Mouse (Mus musculus): ENCODE results near the gene Rangrf. TPM values are rescaled to one million over a fixed set of nuclear protein-coding genes. Genes with fewer than 3 reads are reported as not detected.

The Rangrf gene
- polyA plus RNA-seq, 1 experiment from 2014 or later, result 71.8 TPM

DNA sequence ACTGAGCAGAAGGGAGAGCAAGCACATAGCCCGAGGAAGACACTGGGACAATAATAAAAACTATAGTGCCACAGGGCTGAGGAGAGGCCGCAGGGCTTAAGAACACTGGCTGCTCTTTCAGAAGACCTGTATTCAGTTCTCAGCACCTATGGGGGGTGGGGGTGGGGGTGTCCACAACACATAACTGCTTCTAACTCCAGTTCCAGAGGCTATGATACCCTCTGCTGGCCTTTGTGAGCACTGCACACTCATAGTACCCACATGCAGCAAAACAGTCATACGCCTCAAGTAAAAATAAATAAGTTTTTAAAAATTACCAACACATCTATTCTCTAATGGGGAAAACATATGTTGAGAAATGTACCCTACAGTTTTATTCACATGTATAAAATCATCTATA, 19.4 kb upstream of the Rangrf start:
- no peaks in the 10 kb centered on the region for H3K4me1 ChIP-seq (ENCODE audit: control insufficient read depth in 2 of 2, insufficient read depth in 2 of 2, low read length in 2 of 2)
- 93% methylated on average over 3 of the region's 3 CpGs for WGBS
- no peak overlapping the region for H3K27ac ChIP-seq (replicated peaks in 1 of 2; ENCODE audit: control insufficient read depth in 1 of 2, insufficient read depth in 1 of 2, low read depth in 2 of 2, low read length in 2 of 2)
- H3K36me3 ChIP-seq (ENCODE audit: control insufficient read depth, insufficient read depth, low read length), result peaks cover 98% of the 10 kb centered on the region
- ATAC-seq (ENCODE audit: insufficient number of reproducible peaks, insufficient read depth, low FRiP score, low read depth), result no peak
- no peak overlapping the region for H3K4me2 ChIP-seq (ENCODE audit: low read length)
- H3K4me3 ChIP-seq (ENCODE audit: control insufficient read depth in 1 of 2, insufficient read depth in 1 of 2, low read depth in 1 of 2, low read length in 2 of 2), result no peak overlapping the region
- H3K9ac ChIP-seq (ENCODE audit: low read length), result no peak overlapping the region
- no peaks in the 10 kb centered on the region for H3K27me3 ChIP-seq (ENCODE audit: control insufficient read depth, insufficient read depth, low read length)
- H3K9me3 ChIP-seq (ENCODE audit: control insufficient read depth, low read length), result no peaks in the 10 kb centered on the region

- no peak for ATAC-seq (ENCODE audit: insufficient number of reproducible peaks, insufficient read depth, low FRiP score, low read depth)
- Histone ChIP-seq H3K4me2 (ENCODE audit: low read length) (no peak overlapping the region), H3K27me3 (ENCODE audit: control insufficient read depth, insufficient read depth, low read length) (no peaks in the 10 kb centered on the region), H3K9me3 (ENCODE audit: control insufficient read depth, low read length) (no peaks in the 10 kb centered on the region), H3K4me1 (ENCODE audit: control insufficient read depth in 2 of 2, insufficient read depth in 2 of 2, low read length in 2 of 2) (no peaks in the 10 kb centered on the region), H3K9ac (ENCODE audit: low read length) (no peak overlapping the region), H3K4me3 (ENCODE audit: control insufficient read depth in 1 of 2, insufficient read depth in 1 of 2, low read depth in 1 of 2, low read length in 2 of 2) (no peak overlapping the region), H3K36me3 (ENCODE audit: control insufficient read depth, insufficient read depth, low read length) (peaks cover 98% of the 10 kb centered on the region), H3K27ac (replicated peaks in 1 of 2; ENCODE audit: control insufficient read depth in 1 of 2, insufficient read depth in 1 of 2, low read depth in 2 of 2, low read length in 2 of 2) (no peak overlapping the region)
- WGBS, result 90% methylated on average over 7 of the region's 7 CpGs
Observed at GRCm38 (mm10) chr11:68993122-68993521, 18.1 kb upstream of the Rangrf start.

GRCm38 (mm10) chr11:68988341-68988740, 13.4 kb upstream of the Rangrf start:
- Histone ChIP-seq H3K27me3 (ENCODE audit: control insufficient read depth, insufficient read depth, low read length) (no peaks in the 10 kb centered on the region), H3K4me1 (ENCODE audit: control insufficient read depth in 2 of 2, insufficient read depth in 2 of 2, low read length in 2 of 2) (no peaks in the 10 kb centered on the region), H3K9ac (ENCODE audit: low read length) (no peak overlapping the region), H3K27ac (replicated peaks in 1 of 2; ENCODE audit: control insufficient read depth in 1 of 2, insufficient read depth in 1 of 2, low read depth in 2 of 2, low read length in 2 of 2) (no peak overlapping the region), H3K9me3 (ENCODE audit: control insufficient read depth, low read length) (no peaks in the 10 kb centered on the region), H3K4me2 (ENCODE audit: low read length) (no peak overlapping the region), H3K36me3 (ENCODE audit: control insufficient read depth, insufficient read depth, low read length) (peaks cover 78% of the 10 kb centered on the region), H3K4me3 (ENCODE audit: control insufficient read depth in 1 of 2, insufficient read depth in 1 of 2, low read depth in 1 of 2, low read length in 2 of 2) (no peak overlapping the region)
- WGBS, result 83% methylated on average over 17 of the region's 17 CpGs
- ATAC-seq (ENCODE audit: insufficient number of reproducible peaks, insufficient read depth, low FRiP score, low read depth), result no peak

DNA sequence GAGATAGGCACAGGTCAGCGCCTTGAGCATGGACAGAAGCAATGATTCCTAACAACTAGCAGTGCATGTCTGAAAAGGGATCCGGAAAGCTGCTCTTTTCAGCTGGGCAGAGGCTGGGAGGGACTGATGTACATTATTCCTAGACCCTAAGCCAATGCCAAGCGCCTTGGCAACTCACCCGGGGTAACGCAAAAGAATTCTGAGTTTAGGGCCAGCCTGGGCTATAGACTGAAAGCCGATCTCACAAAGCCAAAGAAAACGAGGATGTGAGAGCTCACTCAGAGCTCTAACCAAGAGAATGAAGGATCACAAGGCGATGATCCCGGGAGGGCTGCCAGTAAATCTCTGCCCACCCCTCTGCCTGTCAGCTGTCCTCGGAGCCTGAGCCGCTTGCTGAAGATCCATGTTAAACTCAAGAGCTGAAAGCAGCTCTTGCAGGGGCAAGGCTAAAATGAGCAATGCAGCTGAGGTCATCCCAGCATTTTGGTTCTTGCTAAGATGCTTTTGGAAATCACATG, 12.4 kb upstream of the Rangrf start:
- no peak overlapping the region for H3K4me3 ChIP-seq (ENCODE audit: control insufficient read depth in 1 of 2, insufficient read depth in 1 of 2, low read depth in 1 of 2, low read length in 2 of 2)
- no peak overlapping the region for H3K27ac ChIP-seq (replicated peaks in 1 of 2; ENCODE audit: control insufficient read depth in 1 of 2, insufficient read depth in 1 of 2, low read depth in 2 of 2, low read length in 2 of 2)
- ATAC-seq (ENCODE audit: insufficient number of reproducible peaks, insufficient read depth, low FRiP score, low read depth), result no peak
- H3K4me2 ChIP-seq (ENCODE audit: low read length), result no peak overlapping the region
- no peaks in the 10 kb centered on the region for H3K27me3 ChIP-seq (ENCODE audit: control insufficient read depth, insufficient read depth, low read length)
- 86% methylated on average over 11 of the region's 11 CpGs for WGBS
- H3K36me3 ChIP-seq (ENCODE audit: control insufficient read depth, insufficient read depth, low read length), result peaks cover 69% of the 10 kb centered on the region
- H3K4me1 ChIP-seq (ENCODE audit: control insufficient read depth in 2 of 2, insufficient read depth in 2 of 2, low read length in 2 of 2), result no peaks in the 10 kb centered on the region
- no peak overlapping the region for H3K9ac ChIP-seq (ENCODE audit: low read length)
- H3K9me3 ChIP-seq (ENCODE audit: control insufficient read depth, low read length), result no peaks in the 10 kb centered on the region

GRCm38 (mm10) chr11:68982639-68983369, 7.8 kb upstream of the Rangrf start:
- H3K9me3 ChIP-seq (ENCODE audit: control insufficient read depth, low read length), result no peaks in the 10 kb centered on the region
- no peak overlapping the region for H3K4me3 ChIP-seq (ENCODE audit: control insufficient read depth in 1 of 2, insufficient read depth in 1 of 2, low read depth in 1 of 2, low read length in 2 of 2)
- WGBS, result 29% methylated on average over 4 of the region's 4 CpGs
- H3K36me3 ChIP-seq (ENCODE audit: control insufficient read depth, insufficient read depth, low read length), result peaks cover 23% of the 10 kb centered on the region
- H3K27ac ChIP-seq (replicated peaks in 1 of 2; ENCODE audit: control insufficient read depth in 1 of 2, insufficient read depth in 1 of 2, low read depth in 2 of 2, low read length in 2 of 2), result no peak overlapping the region
- no peak for ATAC-seq (ENCODE audit: insufficient number of reproducible peaks, insufficient read depth, low FRiP score, low read depth)
- H3K27me3 ChIP-seq (ENCODE audit: control insufficient read depth, insufficient read depth, low read length), result no peaks in the 10 kb centered on the region
- H3K4me2 ChIP-seq (ENCODE audit: low read length), result no peak overlapping the region
- no peak overlapping the region; the same call in 1 of the 2 replicates for H3K9ac ChIP-seq (ENCODE audit: low read length)
- no peaks in the 10 kb centered on the region for H3K4me1 ChIP-seq (ENCODE audit: control insufficient read depth in 2 of 2, insufficient read depth in 2 of 2, low read length in 2 of 2)

DNA sequence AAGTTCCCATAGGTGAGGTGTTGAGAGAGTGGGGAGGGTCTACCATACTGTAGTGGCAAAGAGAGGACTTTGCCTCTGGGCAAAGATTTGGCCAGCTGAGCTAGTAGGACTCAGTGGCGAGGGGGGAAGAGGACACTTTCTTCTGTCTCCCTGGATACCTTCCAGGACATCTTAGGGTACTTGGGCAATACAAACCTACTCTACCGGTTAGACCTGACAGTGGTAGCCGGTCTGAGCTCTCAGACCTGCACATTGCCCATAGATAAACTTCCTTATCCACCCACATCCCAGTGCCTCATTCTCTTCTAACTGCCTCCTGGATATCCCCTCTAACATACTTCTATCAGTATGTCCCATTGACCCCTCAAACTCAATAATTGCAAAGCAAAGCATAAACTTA, 5.9 kb upstream of the Rangrf start:
- Histone ChIP-seq H3K4me1 (ENCODE audit: control insufficient read depth in 2 of 2, insufficient read depth in 2 of 2, low read length in 2 of 2) (no peaks in the 10 kb centered on the region), H3K4me3 (ENCODE audit: control insufficient read depth in 1 of 2, insufficient read depth in 1 of 2, low read depth in 1 of 2, low read length in 2 of 2) (no peak overlapping the region), H3K9me3 (ENCODE audit: control insufficient read depth, low read length) (no peaks in the 10 kb centered on the region), H3K27me3 (ENCODE audit: control insufficient read depth, insufficient read depth, low read length) (no peaks in the 10 kb centered on the region), H3K36me3 (ENCODE audit: control insufficient read depth, insufficient read depth, low read length) (peaks cover 6% of the 10 kb centered on the region), H3K27ac (replicated peaks in 1 of 2; ENCODE audit: control insufficient read depth in 1 of 2, insufficient read depth in 1 of 2, low read depth in 2 of 2, low read length in 2 of 2) (no peak overlapping the region), H3K9ac (ENCODE audit: low read length) (no peak overlapping the region), H3K4me2 (ENCODE audit: low read length) (no peak overlapping the region)
- no peak for ATAC-seq (ENCODE audit: insufficient number of reproducible peaks, insufficient read depth, low FRiP score, low read depth)
- 69% methylated on average over 3 of the region's 3 CpGs for WGBS

DNA sequence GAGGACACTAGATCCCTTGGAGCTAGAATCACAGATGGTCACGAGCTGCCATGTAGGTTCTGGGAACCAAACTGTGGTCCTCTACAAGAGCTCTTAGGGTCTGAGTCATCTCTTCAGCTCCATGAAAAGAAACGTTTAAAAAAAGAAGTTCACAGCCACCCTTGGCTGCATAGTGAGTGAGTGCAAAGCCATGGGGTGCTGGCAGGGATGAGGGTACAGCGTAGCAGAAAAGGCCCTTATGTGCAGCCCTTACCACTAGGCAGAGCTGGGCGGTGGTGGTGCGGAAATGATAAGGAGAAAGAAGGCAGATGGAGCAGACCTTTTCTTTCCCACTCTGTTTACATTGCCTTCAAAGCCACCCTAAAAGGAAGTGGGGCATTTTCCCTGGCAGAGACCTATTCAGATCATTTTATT, 4.3 kb upstream of the Rangrf start:
- no peak overlapping the region for H3K9ac ChIP-seq (ENCODE audit: low read length)
- no peaks in the 10 kb centered on the region for H3K9me3 ChIP-seq (ENCODE audit: control insufficient read depth, low read length)
- no peaks in the 10 kb centered on the region for H3K4me1 ChIP-seq (ENCODE audit: control insufficient read depth in 2 of 2, insufficient read depth in 2 of 2, low read length in 2 of 2)
- H3K36me3 ChIP-seq (ENCODE audit: control insufficient read depth, insufficient read depth, low read length), result no peaks in the 10 kb centered on the region
- 45% methylated on average over 5 of the region's 5 CpGs for WGBS
- H3K4me2 ChIP-seq (ENCODE audit: low read length), result no peak overlapping the region
- no peak for ATAC-seq (ENCODE audit: insufficient number of reproducible peaks, insufficient read depth, low FRiP score, low read depth)
- no peaks in the 10 kb centered on the region for H3K27me3 ChIP-seq (ENCODE audit: control insufficient read depth, insufficient read depth, low read length)
- no peak overlapping the region for H3K4me3 ChIP-seq (ENCODE audit: control insufficient read depth in 1 of 2, insufficient read depth in 1 of 2, low read depth in 1 of 2, low read length in 2 of 2)
- H3K27ac ChIP-seq (replicated peaks in 1 of 2; ENCODE audit: control insufficient read depth in 1 of 2, insufficient read depth in 1 of 2, low read depth in 2 of 2, low read length in 2 of 2), result no peak overlapping the region

DNA sequence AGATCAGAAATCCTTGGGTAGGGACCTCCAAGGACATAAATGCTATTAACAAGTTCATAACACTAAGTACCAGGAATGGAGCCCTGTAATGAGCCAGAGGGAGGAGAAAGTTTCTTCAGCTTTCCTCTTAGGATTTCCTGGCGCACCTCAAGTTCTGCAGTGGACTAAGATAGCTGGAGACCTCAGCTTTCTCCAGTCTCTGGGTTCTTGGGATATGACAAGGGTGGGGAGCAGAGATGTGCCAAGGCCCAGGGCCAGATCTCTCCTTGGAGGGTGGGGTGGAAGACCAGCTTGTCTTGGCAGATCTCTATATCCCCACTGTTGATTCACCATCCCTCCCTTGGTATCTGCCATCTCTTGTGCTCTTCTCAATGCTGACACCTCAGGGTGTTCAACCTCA, 616 bp upstream of the Rangrf start:
- Histone ChIP-seq H3K27me3 (ENCODE audit: control insufficient read depth, insufficient read depth, low read length) (no peaks in the 10 kb centered on the region), H3K36me3 (ENCODE audit: control insufficient read depth, insufficient read depth, low read length) (no peaks in the 10 kb centered on the region), H3K9me3 (ENCODE audit: control insufficient read depth, low read length) (no peaks in the 10 kb centered on the region), H3K27ac (replicated peaks in 1 of 2; ENCODE audit: control insufficient read depth in 1 of 2, insufficient read depth in 1 of 2, low read depth in 2 of 2, low read length in 2 of 2) (no peak overlapping the region), H3K4me3 (ENCODE audit: control insufficient read depth in 1 of 2, insufficient read depth in 1 of 2, low read depth in 1 of 2, low read length in 2 of 2) (no peak overlapping the region), H3K4me2 (ENCODE audit: low read length) (no peak overlapping the region), H3K4me1 (ENCODE audit: control insufficient read depth in 2 of 2, insufficient read depth in 2 of 2, low read length in 2 of 2) (peaks cover 20 to 24% of the 10 kb centered on the region in 2 experiments), H3K9ac (ENCODE audit: low read length) (no peak overlapping the region)
- 77% methylated on average over 1 of the region's 1 CpGs for WGBS
- no peak for ATAC-seq (ENCODE audit: insufficient number of reproducible peaks, insufficient read depth, low FRiP score, low read depth)
